In the genomic region with DNA sequence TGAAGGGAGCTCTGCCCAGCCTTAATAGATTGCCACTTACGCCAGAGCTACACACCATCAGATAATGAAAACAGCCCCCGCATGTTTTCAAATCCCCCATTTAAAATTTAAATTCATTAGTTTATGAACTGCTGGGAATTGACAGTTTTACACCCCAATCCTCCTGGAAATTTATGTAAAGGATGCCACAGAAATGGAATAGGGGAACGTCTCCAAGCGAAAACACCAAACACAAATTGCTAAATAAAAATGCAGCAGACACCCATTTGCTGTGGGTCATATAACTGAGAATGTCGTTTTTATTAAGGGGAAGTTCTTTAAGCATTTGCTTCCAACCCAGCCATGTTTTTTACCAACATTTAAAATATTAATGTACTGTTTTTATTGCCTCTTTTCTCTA, we compare ENCODE assay signal across 24 mouse cellular contexts.
"Had no signal": no experiment of that assay in that cellular context is flagged by ENCODE, and none has a peak within 500 bp of the region (broad histone marks: within the 10 kb centered on the region; RNA-seq: fewer than 3 reads in every experiment).

No protein-coding gene starts in this region.

- H3K27ac ChIP-seq: gastrocnemius, adult 2 months; heart, embryonic 13.5 days; heart, embryonic 15.5 days; kidney, embryonic 15.5 days; kidney, postnatal 0 days; limb, embryonic 10.5 days; limb, embryonic 12.5 days had no signal

- H3K4me1 ChIP-seq: heart, embryonic 13.5 days; heart, embryonic 15.5 days; kidney, embryonic 15.5 days; limb, embryonic 10.5 days; limb, embryonic 12.5 days had no signal

- ATAC-seq: forebrain, embryonic 16.5 days; intestine, embryonic 16.5 days had no signal

- H3K36me3 ChIP-seq: heart, embryonic 13.5 days; heart, embryonic 15.5 days; kidney, embryonic 15.5 days; limb, embryonic 10.5 days; limb, embryonic 12.5 days had no signal

- H3K4me3 ChIP-seq: gastrocnemius, adult 2 months; heart, embryonic 13.5 days; heart, embryonic 15.5 days; kidney, embryonic 15.5 days; limb, embryonic 10.5 days; limb, embryonic 12.5 days had no signal

- H3K9me3 ChIP-seq: heart, embryonic 13.5 days; heart, embryonic 15.5 days; kidney, embryonic 15.5 days; limb, embryonic 10.5 days; limb, embryonic 12.5 days had no signal

- DNase-seq: gastrocnemius, adult 2 months; gastrocnemius, postnatal 10 days; gastrocnemius, postnatal 25 days; heart, adult 18-20 months; heart, postnatal 14 days; heart, postnatal 36 days; kidney, adult 11 months; kidney, adult 2 months; kidney, adult 9 months; kidney, postnatal 14 days; kidney, postnatal 36 days; layer of hippocampus, adult 9-11 months; layer of hippocampus, postnatal 36 days; liver had no signal

- H3K4me2 ChIP-seq: heart, embryonic 11.5 days; heart, embryonic 13.5 days; heart, embryonic 15.5 days; kidney, embryonic 15.5 days; limb, embryonic 12.5 days; liver, embryonic 11.5 days had no signal

- H3K27me3 ChIP-seq: heart, embryonic 13.5 days; heart, embryonic 15.5 days; kidney, embryonic 15.5 days; limb, embryonic 12.5 days had no signal

- H3K9ac ChIP-seq: heart, embryonic 13.5 days; heart, embryonic 15.5 days; kidney, embryonic 15.5 days; limb, embryonic 12.5 days had no signal
